In the genomic region with DNA sequence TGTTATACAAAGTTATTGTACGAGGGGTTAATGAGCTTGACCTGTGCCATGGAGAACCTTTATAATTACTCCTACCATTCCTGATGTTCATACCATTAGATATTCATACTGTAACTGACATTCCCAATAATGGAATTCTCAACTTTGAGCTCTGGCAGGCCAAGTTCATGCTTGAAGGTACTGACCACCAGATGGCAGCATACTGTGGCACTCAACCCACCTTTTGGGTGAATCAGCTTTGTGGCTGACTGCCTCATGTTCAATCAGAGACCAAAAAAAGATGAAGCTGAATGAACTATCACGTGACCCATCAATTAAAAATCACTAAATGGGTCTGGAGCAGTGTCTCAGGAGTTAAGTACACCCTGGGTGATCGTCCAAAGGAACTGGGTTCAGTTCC, we compare ENCODE assay signal across 10 mouse cellular contexts.
DNase-seq lines count a peak whose midpoint lies in the region; ATAC-seq and TF ChIP-seq lines count a peak whose summit lies in the region.
"Had no signal": no experiment of that assay in that cellular context is flagged by ENCODE, and none has a peak within 500 bp of the region (broad histone marks: within the 10 kb centered on the region; RNA-seq: fewer than 3 reads in every experiment).

No protein-coding gene starts in this region.

- H3K9me3 ChIP-seq in midbrain, embryonic 10.5 days (replicated peaks), result no peaks in the 10 kb centered on the region; the same call in 1 of the 2 replicates
- H3K9me3 ChIP-seq in midbrain, embryonic 11.5 days (ENCODE audit: control insufficient read depth, low read length), result no peaks in the 10 kb centered on the region

- no peak overlapping the region for H3K27ac ChIP-seq in gastrocnemius, adult 2 months
- no peak overlapping the region for H3K27ac ChIP-seq in midbrain, embryonic 10.5 days (replicated peaks)
- no peak overlapping the region for H3K27ac ChIP-seq in midbrain, embryonic 11.5 days (ENCODE audit: low read depth, low read length)
- H3K27ac ChIP-seq: liver, embryonic 13.5 days had no signal

- intact Hi-C loops in gastrocnemius, adult 2 months (cut with DNase I), result no loop called here

- no peak overlapping the region for H3K4me3 ChIP-seq in gastrocnemius, adult 2 months
- no peak overlapping the region for H3K4me3 ChIP-seq in midbrain, embryonic 10.5 days
- H3K4me3 ChIP-seq in midbrain, embryonic 11.5 days (ENCODE audit: low read depth, low read length), result no peak overlapping the region
- H3K4me3 ChIP-seq: liver, embryonic 13.5 days had no signal

- WGBS in midbrain, embryonic 10.5 days, result 47% methylated on average over 3 of the region's 3 CpGs
- 43% methylated on average over 3 of the region's 3 CpGs for WGBS in midbrain, embryonic 11.5 days

- ATAC-seq in midbrain, embryonic 11.5 days (ENCODE audit: low FRiP score), result no peak

- H3K9ac ChIP-seq in midbrain, embryonic 11.5 days (ENCODE audit: low read length), result no peak overlapping the region
- H3K9ac ChIP-seq: liver, embryonic 13.5 days had no signal

- TF ChIP-seq CTCF in gastrocnemius, adult 2 months (IDR thresholded peaks at IDR 0.05), result peak; percentile 50

- no peak overlapping the region for H3K4me2 ChIP-seq in midbrain, embryonic 11.5 days
- H3K4me2 ChIP-seq: liver, embryonic 13.5 days had no signal

- DNase-seq in gastrocnemius, adult 2 months, result no peak
- DNase-seq in gastrocnemius, postnatal 4 days (ENCODE audit: low spot score in 2 of 2), result no peak
- DNase-seq in midbrain, embryonic 10.5 days (ENCODE audit: low spot score), result peak; percentile 26
- no peak for DNase-seq in midbrain, embryonic 11.5 days (ENCODE audit: low spot score, missing footprints)
- DNase-seq in cerebellum, postnatal 36 days, result peak; percentile 36 to 51
- DNase-seq in lung, postnatal 25 days (ENCODE audit: low spot score), result peak; percentile 2
- no peak for DNase-seq in spleen, postnatal 4 days (ENCODE audit: low spot score in 2 of 2)
- no peak for DNase-seq in gastrocnemius, postnatal 25 days
- DNase-seq: liver, embryonic 13.5 days had no signal

- H3K27me3 ChIP-seq in midbrain, embryonic 10.5 days (ENCODE audit: low read depth, poor library complexity, severe bottlenecking), result no peaks in the 10 kb centered on the region
- H3K27me3 ChIP-seq in midbrain, embryonic 11.5 days (ENCODE audit: control insufficient read depth, insufficient read depth, low read length), result no peaks in the 10 kb centered on the region
- H3K27me3 ChIP-seq: CH12.LX; liver, embryonic 13.5 days had no signal

- peaks cover 5% of the 10 kb centered on the region; the same call in 1 of the 2 replicates for H3K4me1 ChIP-seq in midbrain, embryonic 10.5 days
- H3K4me1 ChIP-seq in midbrain, embryonic 11.5 days (ENCODE audit: control insufficient read depth, insufficient read depth, low read length), result no peaks in the 10 kb centered on the region
- H3K4me1 ChIP-seq: liver, embryonic 13.5 days had no signal

- no peaks in the 10 kb centered on the region for H3K36me3 ChIP-seq in midbrain, embryonic 10.5 days
- H3K36me3 ChIP-seq in midbrain, embryonic 11.5 days (ENCODE audit: control insufficient read depth, insufficient read depth, low read length), result no peaks in the 10 kb centered on the region
- H3K36me3 ChIP-seq: liver, embryonic 13.5 days had no signal

Comparison
In these comparisons a context has a peak if more than half of its experiments do, and no peak if none do; other contexts are left out.
1. DNase-seq: peak in midbrain, embryonic 10.5 days (single experiment), cerebellum, postnatal 36 days (2 of 2) and lung, postnatal 25 days (single experiment); none in gastrocnemius, adult 2 months (single experiment), gastrocnemius, postnatal 4 days (0 of 2), midbrain, embryonic 11.5 days (single experiment), spleen, postnatal 4 days (0 of 2) and gastrocnemius, postnatal 25 days (single experiment).